Mouse (Mus musculus): ENCODE results near the gene Las1l.

- TF ChIP-seq GATA1 (IDR thresholded peaks at IDR 0.05; ENCODE audit: low read length) (no peak), TAL1 (IDR thresholded peaks at IDR 0.05; ENCODE audit: low read length) (no peak)
Measured at GRCm38 (mm10) chrX:95969116-95969515, 12.4 kb upstream of the Las1l start.

Measured in erythroblast, embryonic 14.5 days (primary cell).